Mouse (Mus musculus): ENCODE data around the gene Fam173b. TPM values are rescaled to one million over a fixed set of nuclear protein-coding genes. Genes with fewer than 3 reads are reported as not detected.
A peak's percentile ranks its signal among the peaks of the same experiment; 100 is the strongest.
"Not testable (repeated sequence)": the region's sequence is repeated elsewhere in the genome, so short reads cannot be mapped to it uniquely, and the experiment has no call there.

Gene Fam173b
- polyA plus RNA-seq, 1 experiment from 2014 or later, result 12.0 TPM

- no peak overlapping the region for H3K4me2 ChIP-seq
- H3K9ac ChIP-seq, result no peak overlapping the region
- H3K36me3 ChIP-seq (ENCODE audit: poor library complexity, severe bottlenecking), result no peaks in the 10 kb centered on the region
- no peaks in the 10 kb centered on the region for H3K4me1 ChIP-seq
- no peaks in the 10 kb centered on the region; the same call in 1 of the 2 replicates for H3K27me3 ChIP-seq
- no peak overlapping the region for H3K4me3 ChIP-seq
- no peak overlapping the region for H3K27ac ChIP-seq
- WGBS, result 94% methylated on average over 8 of the region's 8 CpGs
- ATAC-seq, result no peak
- H3K9me3 ChIP-seq (replicated peaks), result no peaks in the 10 kb centered on the region
These were observed 30.7 kb upstream of the Fam173b start for GRCm38 (mm10) chr15:31570959-31571358.

GRCm38 (mm10) chr15:31571906-31572722, 29.5 kb upstream of the Fam173b start:
- Histone ChIP-seq H3K4me3 (no peak overlapping the region), H3K36me3 (ENCODE audit: poor library complexity, severe bottlenecking) (no peaks in the 10 kb centered on the region), H3K4me1 (no peaks in the 10 kb centered on the region), H3K27me3 (no peaks in the 10 kb centered on the region; the same call in 1 of the 2 replicates), H3K27ac (no peak overlapping the region), H3K9ac (no peak overlapping the region), H3K9me3 (replicated peaks) (no peaks in the 10 kb centered on the region), H3K4me2 (no peak overlapping the region)
- WGBS, result 88% methylated on average over 16 of the region's 16 CpGs
- no peak for ATAC-seq

DNA sequence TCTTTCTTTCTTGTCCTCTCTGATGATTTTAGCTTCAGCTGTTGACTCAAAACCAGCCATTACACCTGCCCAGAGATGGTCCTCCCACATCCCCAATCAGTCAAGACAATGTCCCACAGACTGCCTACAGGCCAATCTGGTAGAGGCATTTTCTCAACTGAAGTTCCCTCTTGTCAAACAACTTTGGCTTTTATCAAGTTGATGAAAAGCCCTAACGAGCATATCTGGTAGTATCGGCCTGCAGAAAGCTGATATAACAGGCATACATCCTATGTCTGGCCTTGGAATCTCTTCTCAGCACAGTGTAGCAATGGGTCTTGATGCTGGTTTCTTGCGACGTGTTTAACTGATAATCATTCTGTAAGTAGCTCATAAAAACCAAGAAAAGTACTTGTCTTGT, 28.4 kb upstream of the Fam173b start:
- no peak for ATAC-seq
- Histone ChIP-seq H3K27ac (no peak overlapping the region), H3K27me3 (no peaks in the 10 kb centered on the region; the same call in 1 of the 2 replicates), H3K4me3 (no peak overlapping the region), H3K4me1 (no peaks in the 10 kb centered on the region), H3K9ac (no peak overlapping the region), H3K36me3 (ENCODE audit: poor library complexity, severe bottlenecking) (no peaks in the 10 kb centered on the region), H3K4me2 (no peak overlapping the region), H3K9me3 (replicated peaks) (no peaks in the 10 kb centered on the region)
- 81% methylated on average over 4 of the region's 4 CpGs for WGBS

- Histone ChIP-seq H3K27me3 (no peaks in the 10 kb centered on the region; the same call in 1 of the 2 replicates), H3K27ac (no peak overlapping the region), H3K4me2 (no peak overlapping the region), H3K9ac (no peak overlapping the region), H3K4me1 (no peaks in the 10 kb centered on the region), H3K36me3 (ENCODE audit: poor library complexity, severe bottlenecking) (no peaks in the 10 kb centered on the region), H3K4me3 (no peak overlapping the region), H3K9me3 (replicated peaks) (no peaks in the 10 kb centered on the region)
- ATAC-seq, result no peak
These were observed 28.0 kb upstream of the Fam173b start for GRCm38 (mm10) chr15:31573692-31574091.

DNA sequence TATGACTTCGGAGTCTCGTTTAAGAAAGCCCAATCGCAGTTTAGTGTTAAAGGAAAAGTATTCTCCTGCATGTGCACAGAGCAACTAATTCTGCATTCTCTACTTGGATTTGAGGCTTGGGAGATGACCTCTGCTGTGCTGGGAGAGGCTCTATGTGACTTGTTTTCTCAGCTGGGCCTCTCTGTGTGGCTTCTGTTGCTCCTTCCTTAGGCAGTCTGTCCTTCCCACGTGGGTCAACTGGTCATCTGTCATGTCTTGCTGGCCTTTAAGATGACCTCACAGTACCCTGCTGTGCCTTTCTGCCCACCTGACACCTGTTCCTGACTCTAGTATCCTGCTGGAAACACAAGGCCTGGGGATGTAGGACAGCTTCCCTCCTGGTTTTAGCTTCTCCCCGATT, 25.6 kb upstream of the Fam173b start:
- Histone ChIP-seq H3K36me3 (ENCODE audit: poor library complexity, severe bottlenecking) (no peaks in the 10 kb centered on the region), H3K4me2 (no peak overlapping the region), H3K4me3 (no peak overlapping the region), H3K9me3 (replicated peaks) (no peaks in the 10 kb centered on the region), H3K4me1 (no peaks in the 10 kb centered on the region), H3K27ac (no peak overlapping the region), H3K27me3 (no peaks in the 10 kb centered on the region), H3K9ac (no peak overlapping the region)
- ATAC-seq, result no peak
- 80% methylated on average over 5 of the region's 5 CpGs for WGBS

DNA sequence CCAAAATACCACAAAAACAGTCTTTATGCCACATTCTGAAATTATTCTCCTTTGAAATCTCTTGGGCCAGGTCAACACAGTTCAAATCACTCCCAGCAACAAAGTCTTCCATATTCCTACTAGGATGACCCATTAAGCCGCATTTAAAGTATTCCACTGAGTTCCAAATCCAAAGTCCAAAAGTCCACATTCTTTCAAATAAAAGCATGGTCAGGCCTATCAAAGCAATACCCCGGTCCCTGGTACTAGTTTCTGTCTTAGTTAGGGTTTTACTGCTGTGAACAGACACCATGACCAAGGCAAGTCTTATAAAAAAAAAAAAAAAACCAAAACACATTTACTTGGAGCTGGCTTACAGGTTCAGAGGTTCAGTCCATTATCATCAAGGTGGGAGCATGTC, 20.6 kb upstream of the Fam173b start:
- not testable (repeated sequence) for H3K27me3 ChIP-seq; ATAC-seq; H3K9me3 ChIP-seq (replicated peaks); H3K4me2 ChIP-seq; H3K4me1 ChIP-seq; H3K27ac ChIP-seq; H3K4me3 ChIP-seq; H3K36me3 ChIP-seq (ENCODE audit: poor library complexity, severe bottlenecking); H3K9ac ChIP-seq
- 91% methylated on average over 2 of the region's 2 CpGs for WGBS

DNA sequence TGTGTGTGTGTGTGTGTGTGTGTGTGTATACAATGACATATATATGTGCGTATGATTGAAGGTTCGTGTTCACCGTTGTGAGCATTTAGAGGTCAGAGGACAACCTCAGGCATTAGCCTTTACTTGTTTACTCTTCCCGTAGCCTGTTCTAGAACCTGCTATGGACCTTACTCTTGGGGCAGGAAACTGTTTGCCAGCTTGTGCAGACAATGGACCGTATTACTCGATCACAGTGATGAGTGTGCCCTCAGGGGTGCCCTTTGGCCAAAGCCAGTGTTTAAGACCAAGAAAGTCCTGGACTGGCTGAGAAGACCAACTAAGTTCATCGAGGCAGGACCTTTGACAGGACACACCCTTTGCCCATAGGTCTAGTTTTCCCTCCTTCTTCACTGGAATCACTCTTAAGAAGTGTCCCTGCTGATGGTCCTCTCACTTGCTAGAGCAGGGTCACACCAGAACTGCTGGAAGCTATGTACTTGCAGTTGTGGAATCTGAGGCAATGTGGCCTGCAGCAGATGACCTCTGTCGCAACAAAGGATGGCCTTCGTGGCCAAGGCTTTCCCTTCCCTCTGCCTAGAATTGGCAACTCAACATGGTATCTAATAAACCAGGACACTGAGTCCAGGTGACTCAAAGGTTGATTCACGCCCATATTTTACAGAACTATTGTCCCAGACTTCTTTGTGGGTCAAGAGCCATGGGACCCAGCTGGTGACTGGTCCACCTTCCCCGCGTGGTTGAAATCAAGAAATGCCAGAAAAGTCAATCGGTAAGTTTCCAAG, 18.2 kb upstream of the Fam173b start:
- 93% methylated on average over 13 of the region's 13 CpGs for WGBS
- peaks cover 1% of the 10 kb centered on the region; the same call in 1 of the 2 replicates for H3K36me3 ChIP-seq (ENCODE audit: poor library complexity, severe bottlenecking)
- H3K9ac ChIP-seq, result no peak overlapping the region

DNA sequence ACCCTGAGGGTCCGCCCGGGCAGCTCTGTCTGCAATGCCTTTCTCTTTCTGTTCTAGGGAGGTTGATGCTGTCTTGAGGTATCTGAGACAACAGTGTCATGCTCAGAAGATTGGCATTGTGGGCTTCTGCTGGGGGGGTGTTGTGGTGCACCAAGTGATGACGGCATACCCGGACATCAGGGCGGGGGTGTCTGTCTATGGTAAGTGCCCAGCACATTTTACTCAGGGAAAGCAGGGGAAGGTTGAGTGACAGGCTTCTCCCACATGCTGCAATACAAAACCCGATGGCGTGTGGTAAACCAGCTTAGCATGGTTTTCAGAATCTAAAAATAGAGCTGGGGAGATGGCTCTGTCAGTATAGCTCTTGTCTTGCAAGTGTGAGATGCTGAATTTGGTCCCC, 16.4 kb upstream of the Fam173b start:
- Histone ChIP-seq H3K4me1 (no peaks in the 10 kb centered on the region), H3K9me3 (replicated peaks) (no peaks in the 10 kb centered on the region), H3K9ac (no peak overlapping the region), H3K4me3 (no peak overlapping the region), H3K36me3 (ENCODE audit: poor library complexity, severe bottlenecking) (peaks cover 19% of the 10 kb centered on the region), H3K27me3 (no peaks in the 10 kb centered on the region), H3K4me2 (no peak overlapping the region), H3K27ac (no peak overlapping the region)
- no peak for ATAC-seq
- WGBS, result 84% methylated on average over 7 of the region's 7 CpGs

More for the DNA sequence above, 18.2 kb upstream of the Fam173b start:
- Histone ChIP-seq H3K27me3 (no peaks in the 10 kb centered on the region), H3K4me3 (no peak overlapping the region), H3K9me3 (replicated peaks) (no peaks in the 10 kb centered on the region), H3K27ac (no peak overlapping the region), H3K4me1 (no peaks in the 10 kb centered on the region), H3K4me2 (no peak overlapping the region)
- ATAC-seq, result no peak

GRCm38 (mm10) chr15:31586088-31586487, 15.6 kb upstream of the Fam173b start:
- Histone ChIP-seq H3K9ac (no peak overlapping the region), H3K4me2 (no peak overlapping the region), H3K4me3 (no peak overlapping the region), H3K9me3 (replicated peaks) (no peaks in the 10 kb centered on the region), H3K27me3 (no peaks in the 10 kb centered on the region), H3K4me1 (no peaks in the 10 kb centered on the region), H3K27ac (no peak overlapping the region), H3K36me3 (ENCODE audit: poor library complexity, severe bottlenecking) (peaks cover 27% of the 10 kb centered on the region)
- no peak for ATAC-seq
- 89% methylated on average over 5 of the region's 5 CpGs for WGBS

DNA sequence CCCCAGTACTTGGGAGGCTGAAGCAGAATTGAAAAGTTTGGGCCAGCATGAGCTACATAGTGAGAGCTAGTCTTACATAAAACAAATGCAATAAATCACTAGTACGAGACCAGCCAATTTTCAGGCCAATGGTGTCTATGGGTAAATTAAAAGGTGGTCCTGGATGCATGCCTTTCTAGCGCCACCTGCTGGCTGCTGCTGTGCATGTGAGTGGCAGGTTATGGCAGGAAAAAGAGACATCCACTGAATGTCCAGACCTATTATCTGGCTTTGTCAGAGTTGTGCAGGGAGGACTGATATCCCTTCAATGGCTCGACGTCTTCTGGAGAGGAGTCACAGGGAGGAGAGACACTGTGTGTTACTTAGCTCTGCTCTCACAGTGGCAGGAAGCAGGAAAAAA, 15.1 kb upstream of the Fam173b start:
- H3K9me3 ChIP-seq (replicated peaks), result no peaks in the 10 kb centered on the region
- peak; percentile 73 for ATAC-seq
- H3K27me3 ChIP-seq, result no peaks in the 10 kb centered on the region
- WGBS, result 11% methylated on average over 4 of the region's 4 CpGs
- no peak overlapping the region for H3K4me3 ChIP-seq
- peaks cover 32% of the 10 kb centered on the region for H3K36me3 ChIP-seq (ENCODE audit: poor library complexity, severe bottlenecking)
- H3K9ac ChIP-seq, result no peak overlapping the region
- no peaks in the 10 kb centered on the region for H3K4me1 ChIP-seq
- no peak overlapping the region for H3K27ac ChIP-seq
- no peak overlapping the region for H3K4me2 ChIP-seq

- WGBS, result 67% methylated on average over 2 of the region's 2 CpGs
- no peaks in the 10 kb centered on the region for H3K27me3 ChIP-seq
- no peak overlapping the region for H3K27ac ChIP-seq
- H3K36me3 ChIP-seq (ENCODE audit: poor library complexity, severe bottlenecking), result peaks cover 44% of the 10 kb centered on the region
- no peaks in the 10 kb centered on the region for H3K9me3 ChIP-seq (replicated peaks)
- no peak overlapping the region for H3K4me2 ChIP-seq
- H3K9ac ChIP-seq, result no peak overlapping the region
- no peak for ATAC-seq
- H3K4me1 ChIP-seq, result no peaks in the 10 kb centered on the region
- H3K4me3 ChIP-seq, result no peak overlapping the region
These were observed 13.9 kb upstream of the Fam173b start for GRCm38 (mm10) chr15:31587789-31588188.

DNA sequence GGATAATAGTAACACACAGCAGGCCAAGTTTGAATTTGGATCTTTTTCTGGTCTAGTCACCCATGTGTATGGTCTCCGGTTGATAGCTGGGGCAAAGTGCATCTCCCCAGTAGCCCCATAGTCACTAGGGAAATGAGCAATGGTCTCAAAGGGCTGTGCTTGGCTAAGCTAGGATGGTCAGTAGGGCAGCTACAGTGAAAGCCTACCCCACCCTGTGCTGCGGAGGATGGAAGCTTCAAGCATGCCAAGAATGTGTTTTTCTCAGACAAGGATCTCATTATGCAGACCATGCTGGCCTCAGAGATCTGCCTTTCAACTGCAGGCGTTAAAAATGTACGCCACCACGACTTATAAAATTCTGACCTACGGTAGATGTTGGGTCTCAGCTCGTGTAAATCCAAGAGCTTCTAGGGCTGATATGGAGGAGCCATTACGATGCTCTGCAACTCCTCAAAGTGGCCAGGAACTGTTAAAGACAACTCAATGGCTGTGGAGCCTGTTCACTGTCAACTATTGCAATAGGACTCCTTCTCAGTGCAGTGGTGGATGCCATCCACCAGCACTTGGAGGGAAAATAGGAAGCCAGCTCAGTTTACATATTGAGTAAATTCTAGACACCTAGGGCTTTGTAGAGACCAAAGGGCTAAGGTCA, 12.5 kb upstream of the Fam173b start:
- H3K27me3 ChIP-seq, result no peaks in the 10 kb centered on the region
- no peak; the same call in 1 of the 2 replicates for ATAC-seq
- peaks cover 58% of the 10 kb centered on the region for H3K36me3 ChIP-seq (ENCODE audit: poor library complexity, severe bottlenecking)
- H3K4me1 ChIP-seq, result no peaks in the 10 kb centered on the region
- no peak overlapping the region for H3K27ac ChIP-seq
- no peak overlapping the region for H3K9ac ChIP-seq
- H3K4me2 ChIP-seq, result no peak overlapping the region
- H3K4me3 ChIP-seq, result no peak overlapping the region
- H3K9me3 ChIP-seq (replicated peaks), result no peaks in the 10 kb centered on the region
- 82% methylated on average over 8 of the region's 8 CpGs for WGBS

All from forebrain, embryonic 13.5 days (tissue).